Mouse (Mus musculus): Measurements from ENCODE around the gene Kdm2a.

DNA sequence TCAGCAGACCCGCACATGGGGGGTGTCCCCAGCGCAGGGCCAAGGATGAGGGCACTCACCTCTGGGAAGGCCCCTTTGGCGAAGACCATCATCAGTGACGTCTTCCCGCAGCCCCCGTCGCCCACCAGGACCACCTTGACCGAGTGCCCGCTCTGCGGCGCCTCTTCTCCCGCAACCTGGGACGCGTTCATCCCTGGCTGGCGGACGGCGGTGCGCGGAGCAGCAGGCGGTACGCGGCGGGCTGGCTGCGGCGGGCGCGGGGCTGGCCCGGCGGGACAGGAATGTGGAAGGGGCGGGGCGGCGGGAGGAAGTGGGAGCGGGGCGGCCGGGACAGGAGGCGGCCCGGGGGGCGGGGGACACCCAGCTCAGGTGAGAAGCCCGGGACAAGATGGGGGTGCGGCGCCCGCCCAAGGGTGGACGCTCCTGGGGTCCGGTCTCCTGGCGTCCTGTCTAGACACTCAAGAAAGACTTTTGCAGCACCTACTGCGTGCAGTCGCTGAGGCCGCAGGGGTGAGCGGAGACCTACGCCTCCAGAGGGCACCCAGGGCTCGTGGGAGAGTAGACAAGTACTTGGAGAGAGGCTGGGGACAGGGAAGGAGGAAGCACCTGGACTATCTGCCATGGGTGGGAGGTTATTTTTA is 41.2 kb upstream of the Kdm2a start, which contains the start of gene Rhod:
- TF ChIP-seq TCF12 (IDR thresholded peaks at IDR 0.05; ENCODE audit: low read depth, low read length): no peak
- no peak for TF ChIP-seq E2F4 (IDR thresholded peaks at IDR 0.05; ENCODE audit: borderline replicate concordance, low read depth, low read length)
- no peak for TF ChIP-seq MAFK (IDR thresholded peaks at IDR 0.05; ENCODE audit: borderline replicate concordance, low read depth, low read length)
- no peak for TF ChIP-seq ZNF384 (IDR thresholded peaks at IDR 0.05; ENCODE audit: low read depth, low read length)
- TF ChIP-seq CTCF (IDR thresholded peaks at IDR 0.05 in 2 of 3, conservative IDR thresholded peaks at IDR 0.05 in 1 of 3; ENCODE audit: control insufficient read depth in 1 of 3, insufficient read depth in 1 of 3, low read depth in 2 of 3, low read length in 3 of 3, poor library complexity in 1 of 3, severe bottlenecking in 1 of 3): no peak
- no peak for TF ChIP-seq TBP (IDR thresholded peaks at IDR 0.05; ENCODE audit: low read depth, low read length)
- no peak for TF ChIP-seq ZKSCAN1 (IDR thresholded peaks at IDR 0.05; ENCODE audit: low read depth, low read length)
- TF ChIP-seq CHD1 (IDR thresholded peaks at IDR 0.05; ENCODE audit: low read depth, low read length): no peak
- TF ChIP-seq POLR2A (IDR thresholded peaks at IDR 0.05; ENCODE audit: control insufficient read depth in 1 of 2, insufficient read depth in 1 of 2, low read depth in 1 of 2, low read length in 2 of 2, poor library complexity in 1 of 2): no peak
- no peak for TF ChIP-seq GABPA (IDR thresholded peaks at IDR 0.05; ENCODE audit: low read depth, low read length)
- no peak for TF ChIP-seq MAZ (IDR thresholded peaks at IDR 0.05; ENCODE audit: low read depth, low read length)
- no peak for TF ChIP-seq CHD2 (IDR thresholded peaks at IDR 0.05; ENCODE audit: low read length)

Data from MEL (cell line).